Mouse (Mus musculus) liver, embryonic 12.5 days (tissue): ENCODE results near the gene Chaf1a. TPM values are rescaled to one million over a fixed set of nuclear protein-coding genes. Genes with fewer than 3 reads are reported as not detected.
A peak's percentile ranks its signal among the peaks of the same experiment; 100 is the strongest.
"Not testable (repeated sequence)": the region's sequence is repeated elsewhere in the genome, so short reads cannot be mapped to it uniquely, and the experiment has no call there.

ENCODE experiments used
- ATAC-seq: fragments of 200-750 bp; cut with Nextera tagmentation; 2 replicates; pipeline ENCODE4 v1.8.0; 2017; ENCODE audit warnings: moderate number of reproducible peaks, mild to moderate bottlenecking, moderate library complexity
- H3K27ac ChIP-seq: fragments of 300-500 bp; sonication (generic); 2 replicates; pipeline ENCODE4 v1.5.1; 2016; ENCODE audit warnings: mild to moderate bottlenecking
- H3K27me3 ChIP-seq: fragments of 300-500 bp; sonication (generic); replicated peaks from 2 replicates; pipeline ENCODE4 v1.6.1; 2016; ENCODE audit warnings: mild to moderate bottlenecking, moderate library complexity
- H3K36me3 ChIP-seq: fragments of 300-500 bp; sonication (generic); 2 replicates; pipeline ENCODE4 v1.6.1; 2016; ENCODE audit warnings: mild to moderate bottlenecking, moderate library complexity
- H3K4me1 ChIP-seq: fragments of 300-500 bp; sonication (generic); 2 replicates; pipeline ENCODE4 v1.6.1; 2016
- H3K4me2 ChIP-seq: fragments of 300-500 bp; sonication (generic); 2 replicates; pipeline ENCODE4 v1.6.1; 2016; ENCODE audit warnings: mild to moderate bottlenecking, moderate library complexity
- H3K4me3 ChIP-seq: fragments of 300-500 bp; sonication (generic); 2 replicates; pipeline ENCODE4 v1.5.1; 2016; ENCODE audit warnings: mild to moderate bottlenecking, moderate library complexity
- H3K9ac ChIP-seq: fragments of 300-500 bp; sonication (generic); 2 replicates; pipeline ENCODE4 v1.6.1; 2016; ENCODE audit warnings: mild to moderate bottlenecking, moderate library complexity
- H3K9me3 ChIP-seq: fragments of 300-500 bp; sonication (generic); replicated peaks from 2 replicates; pipeline ENCODE4 v1.6.1; 2016; ENCODE audit warnings: mild to moderate bottlenecking, moderate library complexity
- WGBS: fragments of 180-500 bp; shearing (Covaris S2); methylation state at CpG from one replicate; pipeline ENCODE4 v1.1.7; 2016; ENCODE audit not compliant: insufficient replicate concordance; 5-methylcytosine and 5-hydroxymethylcytosine counted together
- polyA plus RNA-seq: library from polyadenylated mRNA; unstranded; fragments of >200 nt; fragmentation: Nextera tagmentation; extraction: Ambion mirVana; gene quantifications from 2 replicates; pipeline ENCODE4 v1.2.1, GENCODE M21; 2016

Chaf1a gene
- polyA plus RNA-seq, 1 experiment from 2014 or later: 37.6 TPM

DNA sequence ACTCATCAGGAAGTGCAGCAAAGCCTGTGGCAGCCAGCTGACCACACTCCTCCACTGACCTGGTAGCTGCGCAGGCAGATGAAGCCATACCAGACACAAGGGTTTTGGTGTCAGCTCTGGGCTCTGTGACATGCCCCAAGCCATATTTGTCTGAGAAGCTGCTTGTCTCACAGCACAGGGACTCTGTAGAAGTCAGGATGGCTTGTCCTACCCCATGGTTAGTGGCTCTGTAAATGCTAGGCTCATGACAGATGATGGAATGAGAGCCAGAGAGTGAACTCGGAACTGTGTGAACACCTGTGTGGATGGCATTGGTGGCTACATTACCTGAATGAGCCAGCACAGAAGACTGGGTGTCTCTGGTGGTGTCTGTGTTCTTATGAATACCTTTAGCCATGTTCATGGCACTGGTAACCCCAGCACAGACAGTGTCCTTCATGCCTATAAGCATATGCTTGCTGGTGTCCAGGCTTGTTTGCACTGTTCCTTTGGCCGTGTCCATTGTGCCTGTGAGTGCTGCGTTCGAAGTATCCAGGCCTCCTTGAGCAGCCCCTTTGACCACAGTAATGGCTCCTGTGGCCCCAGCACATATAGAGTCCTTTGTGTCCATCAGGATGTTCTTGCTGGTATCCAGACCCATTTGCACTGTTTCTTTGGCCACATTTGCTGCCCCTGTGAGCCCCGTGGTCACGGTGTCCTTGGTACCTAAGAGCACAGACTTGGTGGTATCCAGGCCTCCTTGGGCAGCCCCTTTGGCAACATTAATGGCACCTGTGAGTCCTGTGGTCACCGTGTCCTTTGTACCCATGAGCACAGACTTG, 63.4 kb downstream of the Chaf1a start:
- no peaks in the 10 kb centered on the region for H3K4me1 ChIP-seq
- H3K36me3 ChIP-seq: peaks cover 55% of the 10 kb centered on the region
- no peaks in the 10 kb centered on the region for H3K27me3 ChIP-seq
- H3K4me3 ChIP-seq: no peak overlapping the region
- 85% methylated on average over 8 of the region's 8 CpGs for WGBS
- no peak overlapping the region for H3K9ac ChIP-seq
- no peak overlapping the region for H3K27ac ChIP-seq
- no peaks in the 10 kb centered on the region for H3K9me3 ChIP-seq
- no peak for ATAC-seq
- H3K4me2 ChIP-seq: no peak overlapping the region

DNA sequence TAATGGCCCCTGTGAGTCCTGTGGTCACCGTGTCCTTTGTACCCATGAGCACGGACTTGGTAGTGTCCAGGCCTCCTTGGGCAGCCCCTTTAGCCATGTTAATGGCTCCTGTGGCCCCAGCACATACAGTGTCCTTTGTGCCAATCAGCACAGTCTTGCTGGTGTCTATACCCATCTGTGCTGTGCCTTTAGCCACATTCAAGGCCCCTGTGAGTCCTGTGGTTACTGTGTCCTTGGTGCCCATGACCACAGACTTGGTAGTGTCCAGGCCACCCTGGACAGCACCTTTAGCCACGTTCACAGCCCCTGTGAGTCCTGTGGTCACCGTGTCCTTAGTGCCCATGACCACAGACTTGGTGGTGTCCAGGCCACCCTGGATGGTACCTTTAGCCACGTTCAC, 64.6 kb downstream of the Chaf1a start:
- H3K4me2 ChIP-seq, H3K9ac ChIP-seq, H3K27me3 ChIP-seq, ATAC-seq, H3K27ac ChIP-seq, H3K4me3 ChIP-seq, H3K4me1 ChIP-seq, H3K9me3 ChIP-seq: not testable (repeated sequence)
- H3K36me3 ChIP-seq: peaks cover 43% of the 10 kb centered on the region
- WGBS: 70% methylated on average over 3 of the region's 5 CpGs

DNA sequence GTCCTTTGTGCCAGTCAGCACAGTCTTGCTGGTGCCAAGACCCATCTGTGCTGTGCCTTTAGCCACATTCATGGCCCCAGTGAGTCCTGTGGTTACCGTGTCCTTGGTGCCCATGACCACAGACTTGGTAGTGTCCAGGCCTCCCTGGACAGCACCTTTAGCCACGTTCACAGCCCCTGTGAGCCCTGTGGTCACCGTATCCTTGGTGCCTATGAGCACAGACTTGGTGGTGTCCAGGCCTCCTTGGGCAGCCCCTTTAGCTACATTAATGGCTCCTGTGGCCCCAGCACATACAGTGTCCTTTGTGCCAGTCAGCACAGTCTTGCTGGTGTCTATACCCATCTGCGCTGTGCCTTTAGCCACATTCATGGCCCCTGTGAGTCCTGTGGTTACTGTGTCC, 66.2 kb downstream of the Chaf1a start:
- H3K36me3 ChIP-seq: peaks cover 27% of the 10 kb centered on the region
- H3K4me1 ChIP-seq, H3K9ac ChIP-seq, ATAC-seq, H3K4me3 ChIP-seq, H3K9me3 ChIP-seq, H3K4me2 ChIP-seq, H3K27me3 ChIP-seq, H3K27ac ChIP-seq: not testable (repeated sequence)
- WGBS: 84% methylated on average over 4 of the region's 4 CpGs

DNA sequence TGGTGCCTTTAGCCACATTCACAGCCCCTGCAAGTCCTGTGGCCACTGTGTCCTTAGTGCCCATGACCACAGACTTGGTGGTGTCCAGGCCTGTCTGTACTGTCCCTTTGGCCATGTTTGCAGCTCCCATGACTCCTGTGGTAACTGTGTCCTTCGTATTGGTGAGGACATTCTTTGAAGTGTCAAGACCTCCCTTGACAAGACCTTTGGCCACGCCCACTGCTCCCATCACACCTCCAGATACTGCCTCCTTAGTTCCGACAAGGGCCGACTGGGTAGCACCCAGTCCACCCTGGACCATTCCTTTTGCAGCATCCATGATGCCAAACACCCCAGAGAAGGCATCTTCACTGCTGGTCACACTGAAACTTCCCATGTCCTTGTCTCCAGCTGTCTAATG, 66.7 kb downstream of the Chaf1a start:
- no peaks in the 10 kb centered on the region for H3K9me3 ChIP-seq
- no peak overlapping the region for H3K4me2 ChIP-seq
- H3K27ac ChIP-seq: no peak overlapping the region
- no peaks in the 10 kb centered on the region for H3K27me3 ChIP-seq
- WGBS: 52% methylated on average over 4 of the region's 4 CpGs
- H3K36me3 ChIP-seq: peaks cover 22% of the 10 kb centered on the region
- H3K4me3 ChIP-seq: no peak overlapping the region
- no peak for ATAC-seq
- no peak overlapping the region for H3K9ac ChIP-seq
- H3K4me1 ChIP-seq: no peaks in the 10 kb centered on the region

DNA sequence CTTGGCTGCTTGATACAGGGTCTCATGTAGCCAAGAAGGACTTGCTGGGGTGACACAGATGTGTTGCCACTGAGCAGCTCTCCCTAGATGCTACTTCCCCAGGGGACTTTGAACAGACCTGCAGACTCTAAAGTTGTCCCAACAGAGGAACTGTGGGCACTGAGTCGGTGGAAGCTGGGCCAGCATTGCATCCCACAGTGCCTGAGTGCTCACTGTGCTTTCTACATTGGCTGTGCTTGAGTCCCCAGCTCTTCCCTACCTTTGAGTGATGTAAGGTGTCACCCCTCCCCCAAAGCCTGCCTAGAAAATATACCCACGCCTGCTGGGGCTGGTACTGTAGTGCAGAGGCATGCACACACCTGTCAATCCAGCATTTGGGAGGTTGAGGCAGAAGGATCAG, 67.5 kb downstream of the Chaf1a start:
- Histone ChIP-seq H3K9ac (no peak overlapping the region), H3K4me1 (no peaks in the 10 kb centered on the region), H3K4me2 (no peak overlapping the region), H3K9me3 (no peaks in the 10 kb centered on the region), H3K36me3 (peaks cover 14% of the 10 kb centered on the region), H3K27me3 (no peaks in the 10 kb centered on the region), H3K27ac (no peak overlapping the region), H3K4me3 (no peak overlapping the region)
- ATAC-seq: no peak
- WGBS: 51% methylated on average over 2 of the region's 2 CpGs

DNA sequence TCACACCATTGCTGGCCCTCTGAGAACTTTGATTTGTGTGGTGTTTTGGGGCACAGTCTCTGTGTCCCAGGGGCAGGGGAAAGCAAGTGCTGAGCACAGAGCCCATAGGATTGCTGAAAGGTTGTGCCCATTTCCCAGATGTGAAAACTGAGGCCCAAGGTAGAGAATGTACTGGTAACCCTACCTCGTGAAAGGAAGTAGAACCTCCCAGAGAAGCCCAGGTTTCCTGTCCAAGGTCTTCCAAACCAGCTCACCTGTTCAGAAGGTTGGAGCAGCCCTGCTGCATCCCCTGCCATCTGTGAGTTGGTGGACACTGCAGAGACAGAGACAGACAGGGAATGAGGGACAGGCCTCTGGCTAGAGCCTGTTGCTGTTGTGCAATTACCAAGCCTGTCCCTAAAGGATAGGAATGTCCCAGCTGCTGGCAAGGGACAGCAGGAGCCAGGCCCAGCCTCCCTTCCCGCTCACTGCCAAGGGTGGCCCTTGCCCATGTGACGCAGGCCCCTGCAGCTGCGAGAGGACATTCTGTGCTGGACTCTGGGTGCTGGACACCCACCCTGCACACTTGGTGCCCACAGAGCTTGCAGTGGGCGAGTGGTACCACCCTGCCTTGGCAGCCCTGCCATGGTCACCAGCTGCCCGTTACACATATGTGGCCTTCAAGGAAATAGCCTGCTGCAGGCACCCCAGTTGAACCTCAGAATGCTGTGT, 68.2 kb downstream of the Chaf1a start:
- no peaks in the 10 kb centered on the region for H3K27me3 ChIP-seq
- no peak overlapping the region for H3K4me2 ChIP-seq
- WGBS: 67% methylated on average over 6 of the region's 6 CpGs
- no peak overlapping the region for H3K4me3 ChIP-seq
- ATAC-seq: no peak
- H3K9ac ChIP-seq: no peak overlapping the region
- peaks cover 6% of the 10 kb centered on the region for H3K36me3 ChIP-seq
- no peak overlapping the region for H3K27ac ChIP-seq
- no peaks in the 10 kb centered on the region for H3K9me3 ChIP-seq
- H3K4me1 ChIP-seq: no peaks in the 10 kb centered on the region

DNA sequence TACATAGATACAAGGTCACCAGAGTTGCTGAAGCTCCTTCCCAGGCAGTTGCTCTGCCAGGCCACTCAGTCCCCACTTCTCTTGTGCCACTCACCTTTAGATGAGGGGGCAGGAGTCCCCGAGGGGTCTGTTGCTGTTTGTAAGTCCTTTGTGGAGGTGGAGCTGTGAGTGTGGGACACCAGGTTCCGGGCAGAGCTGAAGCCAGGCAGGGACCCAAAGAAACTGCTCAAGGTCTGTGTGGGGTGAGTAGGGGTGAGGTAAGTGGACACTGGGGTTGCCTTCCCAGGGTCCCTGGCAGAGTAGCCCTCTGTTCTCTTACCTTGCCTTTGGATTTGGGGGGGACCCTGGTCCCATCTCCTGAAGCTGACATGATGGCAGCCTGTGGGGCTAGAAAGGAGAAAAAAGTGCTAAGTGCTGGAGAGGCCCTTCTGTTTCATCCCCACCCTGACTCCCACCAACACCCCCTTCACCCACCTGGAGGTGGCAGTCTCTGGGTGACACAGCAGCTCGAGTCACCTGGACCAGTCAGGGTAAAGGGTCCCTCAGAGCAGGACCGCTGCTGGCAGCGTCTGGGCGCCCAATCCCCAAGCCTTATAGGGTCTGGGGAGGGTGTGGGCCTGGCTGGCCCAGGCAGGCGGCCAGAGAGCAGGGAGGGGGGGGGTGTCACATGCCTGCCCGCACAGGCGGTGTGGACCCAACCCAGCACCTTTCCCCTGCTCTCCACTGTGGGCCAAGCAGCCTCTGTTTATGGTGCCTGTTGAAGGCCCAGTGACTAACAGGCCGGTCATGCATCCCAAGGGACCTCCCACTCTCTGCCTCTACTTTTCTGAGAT, 69.2 kb downstream of the Chaf1a start, which contains the start of gene Plin4:
Gene Plin4 (minus strand): TSS at position 585 of the 833 bp plus-strand sequence.
- Histone ChIP-seq H3K4me2 (no peak within 1 kb of the TSS), H3K9me3 (no peaks in the 10 kb centered on the region), H3K36me3 (no peaks in the 10 kb centered on the region), H3K4me1 (no peaks in the 10 kb centered on the region), H3K27me3 (0 out of 2 replicates have a peak, but pooled peaks cover under 1% of the 10 kb centered on the region), H3K27ac (no peak within 1 kb of the TSS), H3K4me3 (no peak within 1 kb of the TSS), H3K9ac (no peak within 1 kb of the TSS)
- 50% methylated on average over 10 of the region's 10 CpGs for WGBS
- no peak for ATAC-seq

DNA sequence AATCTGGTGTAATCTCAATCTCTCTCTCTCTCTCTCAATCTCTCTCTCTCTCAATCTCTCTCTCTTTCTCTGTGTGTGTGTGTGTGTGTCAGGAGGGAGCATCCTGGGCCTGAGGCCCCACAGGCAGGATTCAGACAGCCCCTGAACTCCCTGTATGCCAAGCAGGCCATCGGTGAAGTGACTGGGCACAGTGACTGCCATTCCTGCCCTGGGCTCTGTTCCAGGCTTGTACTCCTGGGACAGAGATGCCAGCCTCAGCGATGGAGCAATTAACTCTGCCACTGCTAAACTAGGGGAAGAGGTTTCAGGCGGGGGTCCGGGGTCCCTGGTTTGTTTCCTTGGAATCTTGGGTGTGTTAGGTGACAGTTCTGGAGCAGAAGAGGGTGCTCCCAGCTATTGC, 70.3 kb downstream of the Chaf1a start:
- WGBS: 44% methylated on average over 4 of the region's 4 CpGs

DNA sequence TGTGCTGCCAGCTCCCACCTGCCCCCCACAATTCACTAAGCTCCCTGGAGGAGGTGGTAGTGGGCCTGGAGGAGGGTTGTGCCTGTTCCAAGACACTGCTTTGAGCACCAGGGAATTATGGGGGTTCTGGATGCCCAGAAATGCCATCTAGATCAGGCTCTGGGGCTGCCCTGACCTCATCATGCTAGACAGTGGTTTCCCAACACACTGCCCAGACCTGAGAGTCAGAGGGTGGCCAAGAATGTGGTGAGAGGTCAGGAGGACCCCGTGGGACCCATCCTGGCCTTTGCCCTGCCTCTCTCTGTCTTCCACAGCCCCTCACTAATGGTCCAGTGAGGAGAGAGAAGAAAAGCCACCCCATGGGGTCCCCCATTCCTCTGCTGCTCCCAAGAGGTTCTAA, 70.8 kb downstream of the Chaf1a start:
- H3K4me3 ChIP-seq: no peak overlapping the region
- no peaks in the 10 kb centered on the region for H3K4me1 ChIP-seq
- no peak overlapping the region for H3K27ac ChIP-seq
- H3K27me3 ChIP-seq: peaks cover 16% of the 10 kb centered on the region
- no peak overlapping the region for H3K4me2 ChIP-seq
- H3K36me3 ChIP-seq: no peaks in the 10 kb centered on the region
- no peak for ATAC-seq
- WGBS: 31% methylated on average over 1 of the region's 1 CpGs
- H3K9ac ChIP-seq: no peak overlapping the region
- no peaks in the 10 kb centered on the region for H3K9me3 ChIP-seq

More for the DNA sequence above, 70.3 kb downstream of the Chaf1a start:
- no peak for ATAC-seq
- H3K4me2 ChIP-seq: no peak overlapping the region
- no peak overlapping the region for H3K9ac ChIP-seq
- H3K9me3 ChIP-seq: no peaks in the 10 kb centered on the region
- H3K4me1 ChIP-seq: no peaks in the 10 kb centered on the region
- H3K4me3 ChIP-seq: no peak overlapping the region
- H3K36me3 ChIP-seq: no peaks in the 10 kb centered on the region
- peaks cover 12% of the 10 kb centered on the region for H3K27me3 ChIP-seq
- no peak overlapping the region for H3K27ac ChIP-seq

DNA sequence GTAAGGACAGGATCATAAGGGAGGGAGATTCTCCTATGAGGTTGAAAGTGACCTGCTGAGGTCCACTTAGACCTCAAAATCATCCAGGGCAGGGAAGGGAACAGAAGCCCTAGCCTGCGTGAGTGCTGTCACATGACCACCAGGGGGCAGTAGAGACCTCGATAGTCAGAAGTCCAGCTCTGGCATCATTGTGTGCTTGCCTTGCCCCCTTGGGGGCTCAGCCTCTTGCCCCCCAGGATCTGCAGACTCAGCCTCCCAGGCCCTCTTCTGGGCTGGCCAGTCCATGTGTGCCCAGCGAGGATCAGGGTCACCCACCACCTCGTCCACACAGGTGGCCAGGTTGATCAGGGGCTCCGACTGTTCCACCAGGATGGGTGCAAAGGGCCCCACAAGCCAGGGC, 71.6 kb downstream of the Chaf1a start:
- peak; percentile 27 for ATAC-seq
- Histone ChIP-seq H3K4me1 (peaks cover 2% of the 10 kb centered on the region), H3K4me2 (no peak overlapping the region), H3K36me3 (no peaks in the 10 kb centered on the region), H3K27ac (no peak overlapping the region), H3K9me3 (no peaks in the 10 kb centered on the region), H3K9ac (no peak overlapping the region), H3K4me3 (no peak overlapping the region), H3K27me3 (peaks cover 25% of the 10 kb centered on the region)
- 41% methylated on average over 5 of the region's 5 CpGs for WGBS

DNA sequence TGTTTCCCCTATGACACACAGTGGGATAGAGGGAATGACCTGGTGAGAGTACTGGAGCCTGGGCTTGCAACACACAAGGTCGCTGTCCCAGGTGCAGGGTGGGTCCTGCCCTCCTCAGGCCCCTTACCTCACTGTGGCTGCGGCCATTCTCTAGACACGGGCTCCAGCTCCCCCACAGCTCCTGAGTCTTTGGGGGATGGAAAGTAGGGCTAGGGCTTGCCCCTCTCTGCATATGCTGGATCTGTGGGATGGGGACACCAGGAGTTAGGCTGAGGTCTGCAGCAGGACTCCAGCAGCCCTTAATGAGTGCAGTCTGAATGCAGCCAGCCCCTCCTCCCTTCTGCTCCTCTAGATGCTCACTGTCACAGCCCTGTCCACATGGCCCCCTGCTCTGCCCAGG, 72.5 kb downstream of the Chaf1a start:
- H3K4me1 ChIP-seq: peaks cover 10% of the 10 kb centered on the region
- H3K9ac ChIP-seq: no peak overlapping the region
- H3K27ac ChIP-seq: no peak overlapping the region
- no peaks in the 10 kb centered on the region for H3K9me3 ChIP-seq
- no peak overlapping the region for H3K4me3 ChIP-seq
- no peaks in the 10 kb centered on the region for H3K36me3 ChIP-seq
- peaks cover 33% of the 10 kb centered on the region for H3K27me3 ChIP-seq
- WGBS: 52% methylated on average over 3 of the region's 3 CpGs
- H3K4me2 ChIP-seq: no peak overlapping the region
- no peak for ATAC-seq

DNA sequence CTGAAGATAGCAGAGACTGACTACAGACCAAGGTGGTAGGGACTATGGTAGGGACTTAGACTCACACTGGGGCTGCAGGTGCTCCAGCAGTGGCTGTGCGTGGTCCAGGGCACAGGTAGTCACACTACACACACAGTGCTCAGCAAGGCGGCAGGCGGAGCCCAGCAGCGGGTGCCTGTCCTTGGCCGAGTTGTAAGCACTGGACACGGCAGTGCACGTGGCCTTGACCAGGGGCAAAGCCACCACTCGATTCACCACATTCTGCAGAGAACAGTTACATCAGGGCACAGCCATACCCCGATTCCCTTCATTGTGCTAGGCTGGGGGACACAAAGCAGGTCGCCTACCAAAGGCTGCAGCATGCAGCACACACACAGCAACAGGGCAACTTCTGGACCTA, 76.0 kb downstream of the Chaf1a start:
- no peak for ATAC-seq

More for the DNA sequence above, 76.0 kb downstream of the Chaf1a start:
- Histone ChIP-seq H3K9me3 (no peaks in the 10 kb centered on the region), H3K27me3 (peaks cover 66% of the 10 kb centered on the region), H3K36me3 (no peaks in the 10 kb centered on the region), H3K4me1 (peaks cover 21% of the 10 kb centered on the region), H3K4me3 (no peak overlapping the region), H3K27ac (no peak overlapping the region), H3K9ac (no peak overlapping the region), H3K4me2 (no peak overlapping the region)
- WGBS: 58% methylated on average over 10 of the region's 10 CpGs
